Mouse (Mus musculus) midbrain, embryonic 16.5 days (tissue): Measurements from ENCODE around the gene Mthfsd. TPM values are rescaled to one million over a fixed set of nuclear protein-coding genes. Genes with fewer than 3 reads are reported as not detected.
A peak's percentile ranks its signal among the peaks of the same experiment; 100 is the strongest.
"Not testable (repeated sequence)": the region's sequence is repeated elsewhere in the genome, so short reads cannot be mapped to it uniquely, and the experiment has no call there.

ENCODE experiments used
- ATAC-seq: fragments of 200-750 bp; cut with Nextera tagmentation; 2 replicates; pipeline ENCODE4 v1.8.0; 2017; ENCODE audit warnings: moderate TSS enrichment
- H3K27ac ChIP-seq: fragments of 300-500 bp; sonication (generic); 2 replicates; pipeline ENCODE4 v1.5.1; 2014; ENCODE audit warnings: mild to moderate bottlenecking, low read length, mixed read lengths
- H3K27me3 ChIP-seq: fragments of 300-500 bp; sonication (generic); 2 replicates; pipeline ENCODE4 v1.6.1; 2014; ENCODE audit warnings: low read depth, low read length, mixed read lengths; ENCODE audit not compliant: control insufficient read depth, insufficient read depth
- H3K36me3 ChIP-seq: fragments of 300-500 bp; sonication (generic); 2 replicates; pipeline ENCODE4 v1.6.1; 2014; ENCODE audit warnings: mild to moderate bottlenecking, low read length, moderate library complexity, mixed read lengths; ENCODE audit not compliant: control insufficient read depth, insufficient read depth
- H3K4me1 ChIP-seq: fragments of 300-500 bp; sonication (generic); 2 replicates; pipeline ENCODE4 v1.6.1; 2014; ENCODE audit warnings: mild to moderate bottlenecking, low read length, mixed read lengths; ENCODE audit not compliant: control insufficient read depth, insufficient read depth
- H3K4me2 ChIP-seq: fragments of 300-500 bp; sonication (generic); 2 replicates; pipeline ENCODE4 v1.6.1; 2014; ENCODE audit warnings: mild to moderate bottlenecking, low read length, mixed read lengths
- H3K4me3 ChIP-seq: fragments of 300-500 bp; sonication (generic); 2 replicates; pipeline ENCODE4 v1.5.1; 2014; ENCODE audit warnings: low read depth, mild to moderate bottlenecking, low read length, moderate library complexity, mixed read lengths
- H3K9ac ChIP-seq: fragments of 300-500 bp; sonication (generic); 2 replicates; pipeline ENCODE4 v1.6.1; 2014; ENCODE audit warnings: low read depth, low read length, mixed read lengths
- H3K9me3 ChIP-seq: fragments of 300-500 bp; sonication (generic); replicated peaks from 2 replicates; pipeline ENCODE4 v1.6.1; 2014; ENCODE audit warnings: mild to moderate bottlenecking, low read length, mixed read lengths; ENCODE audit not compliant: control insufficient read depth, poor library complexity, severe bottlenecking
- WGBS: fragments of 180-500 bp; shearing (Covaris S2); extraction: QIAGEN DNeasy Blood & Tissue Kit; methylation state at CpG from one replicate; pipeline ENCODE4 v1.1.7; 2014; 5-methylcytosine and 5-hydroxymethylcytosine counted together
- polyA plus RNA-seq: library from polyadenylated mRNA; unstranded; fragments of >200 nt; fragmentation: Nextera tagmentation; extraction: Ambion mirVana; gene quantifications from 2 replicates; pipeline ENCODE4 v1.2.1, GENCODE M21; 2015

Gene Mthfsd
- 52.3 and 53.0 TPM in 2 replicates for polyA plus RNA-seq

DNA sequence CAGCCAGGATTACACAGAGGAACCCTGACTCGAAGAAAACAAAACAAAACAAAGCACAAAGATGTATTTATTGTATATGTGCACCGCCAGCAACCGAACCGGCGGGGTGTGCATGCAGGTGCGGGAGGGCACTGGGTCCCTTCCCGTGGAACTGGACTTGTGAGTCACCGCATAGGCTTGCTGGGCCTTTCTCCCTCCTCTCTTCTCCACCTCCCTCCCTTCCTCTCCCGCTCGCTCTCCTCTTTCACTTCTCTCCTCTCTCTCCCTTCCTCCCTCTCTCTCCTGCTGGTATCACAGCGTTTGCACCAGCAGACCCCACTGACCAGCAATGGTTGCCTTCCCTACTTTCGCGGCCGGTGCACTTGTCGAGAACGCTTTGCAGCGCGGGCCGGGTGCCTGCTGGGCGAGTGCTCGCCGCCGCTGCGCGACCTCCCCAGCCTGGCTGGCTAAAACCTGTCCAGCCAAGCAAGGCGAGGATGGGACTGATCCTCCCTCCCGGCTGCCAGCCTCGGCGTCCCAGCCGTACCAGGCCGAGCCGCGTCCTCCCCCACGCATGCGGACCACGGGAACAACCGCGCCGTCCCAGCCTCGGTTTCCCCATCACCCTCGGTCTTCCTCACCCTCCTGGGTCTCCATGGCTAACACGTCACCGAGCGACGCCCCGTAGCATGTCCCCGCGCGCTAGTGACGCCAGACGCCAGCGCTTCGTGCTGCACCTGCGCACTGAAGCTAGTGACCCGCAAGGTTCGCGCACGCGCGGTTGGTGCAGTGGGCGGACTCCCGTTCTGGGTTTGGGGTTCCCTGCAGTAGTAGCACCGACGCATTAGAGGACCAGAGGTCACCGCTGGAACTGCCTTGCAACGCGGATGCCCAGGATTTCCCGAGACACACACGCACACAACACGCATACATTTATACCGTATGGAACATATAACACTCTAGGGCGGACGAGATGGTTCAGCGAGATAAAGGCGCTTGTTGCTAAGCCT is at the start of gene Mthfsd:
Mthfsd (minus strand) TSS at position 725 of the 989 bp plus-strand sequence.
- Histone ChIP-seq H3K36me3 (no peaks in the 10 kb centered on the region), H3K9ac (peak within 1 kb of the TSS; percentile 84), H3K4me2 (peak within 1 kb of the TSS; percentile 78), H3K9me3 (no peaks in the 10 kb centered on the region), H3K27me3 (peaks cover 12% of the 10 kb centered on the region), H3K27ac (peak within 1 kb of the TSS; percentile 69), H3K4me3 (peak within 1 kb of the TSS; percentile 63), H3K4me1 (peaks cover 12% of the 10 kb centered on the region)
- WGBS = 1% methylated on average over 75 of the region's 75 CpGs
- ATAC-seq = peak; percentile 94

GRCm38 (mm10) chr8:121156990-121157491 is 48.8 kb upstream of the Mthfsd start:
- H3K36me3 ChIP-seq = no peaks in the 10 kb centered on the region
- no peaks in the 10 kb centered on the region for H3K4me1 ChIP-seq
- WGBS = 93% methylated on average over 7 of the region's 7 CpGs
- H3K9ac ChIP-seq = no peak overlapping the region
- H3K9me3 ChIP-seq = no peaks in the 10 kb centered on the region
- H3K27me3 ChIP-seq = no peaks in the 10 kb centered on the region
- no peak overlapping the region for H3K4me3 ChIP-seq
- no peak overlapping the region for H3K27ac ChIP-seq
- no peak overlapping the region for H3K4me2 ChIP-seq
- ATAC-seq = no peak

DNA sequence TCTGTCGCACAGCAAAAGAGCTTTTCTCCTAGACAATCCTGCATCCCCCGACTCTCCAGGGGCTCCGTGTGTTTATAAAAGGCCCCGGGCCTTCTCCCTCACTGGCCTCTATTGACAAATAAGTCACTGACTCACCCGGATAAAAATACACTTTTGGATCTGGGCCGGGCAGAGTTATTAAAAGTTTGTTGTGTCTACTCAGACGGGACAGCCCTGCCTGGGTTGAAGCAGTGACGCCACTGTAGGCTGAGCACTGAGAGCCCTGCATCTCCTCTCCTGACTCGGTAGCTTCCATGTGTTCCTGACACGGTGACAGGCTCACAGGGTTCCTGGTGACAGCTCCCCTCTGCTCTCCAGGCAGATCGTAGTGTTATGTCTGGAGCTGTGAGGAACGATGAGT is 44.2 kb upstream of the Mthfsd start:
- no peaks in the 10 kb centered on the region for H3K9me3 ChIP-seq

GRCm38 (mm10) chr8:121148573-121149083 is 40.4 kb upstream of the Mthfsd start:
- ATAC-seq = no peak
- H3K4me2 ChIP-seq = no peak overlapping the region
- no peak overlapping the region for H3K9ac ChIP-seq

More for the DNA sequence above, 44.2 kb upstream of the Mthfsd start:
- H3K4me3 ChIP-seq = no peak overlapping the region
- no peaks in the 10 kb centered on the region for H3K4me1 ChIP-seq
- 70% methylated on average over 12 of the region's 12 CpGs for WGBS
- H3K4me2 ChIP-seq = no peak overlapping the region
- no peaks in the 10 kb centered on the region; the same call in 1 of the 2 replicates for H3K27me3 ChIP-seq
- no peak overlapping the region for H3K27ac ChIP-seq
- no peak overlapping the region for H3K9ac ChIP-seq
- ATAC-seq = no peak
- no peaks in the 10 kb centered on the region for H3K36me3 ChIP-seq

GRCm38 (mm10) chr8:121145457-121146134 is 37.4 kb upstream of the Mthfsd start:
- H3K9ac ChIP-seq, H3K4me3 ChIP-seq, ATAC-seq, H3K9me3 ChIP-seq, H3K4me2 ChIP-seq, H3K4me1 ChIP-seq, H3K36me3 ChIP-seq, H3K27me3 ChIP-seq, H3K27ac ChIP-seq: not testable (repeated sequence)
- 68% methylated on average over 4 of the region's 6 CpGs for WGBS

More at GRCm38 (mm10) chr8:121148573-121149083, 40.4 kb upstream of the Mthfsd start:
- Histone ChIP-seq H3K4me3 (no peak overlapping the region), H3K27ac (no peak overlapping the region), H3K4me1 (no peaks in the 10 kb centered on the region), H3K27me3 (no peaks in the 10 kb centered on the region; the same call in 1 of the 2 replicates), H3K9me3 (no peaks in the 10 kb centered on the region), H3K36me3 (no peaks in the 10 kb centered on the region)
- WGBS = 51% methylated on average over 8 of the region's 8 CpGs

GRCm38 (mm10) chr8:121136856-121137255 is 28.7 kb upstream of the Mthfsd start:
- no peak overlapping the region for H3K27ac ChIP-seq
- H3K9ac ChIP-seq = no peak overlapping the region
- H3K4me2 ChIP-seq = no peak overlapping the region
- H3K27me3 ChIP-seq = peaks cover 19% of the 10 kb centered on the region
- no peak overlapping the region for H3K4me3 ChIP-seq
- H3K4me1 ChIP-seq = no peaks in the 10 kb centered on the region
- H3K36me3 ChIP-seq = no peaks in the 10 kb centered on the region
- 96% methylated on average over 6 of the region's 6 CpGs for WGBS
- no peak for ATAC-seq
- no peaks in the 10 kb centered on the region; the same call in 1 of the 2 replicates for H3K9me3 ChIP-seq

DNA sequence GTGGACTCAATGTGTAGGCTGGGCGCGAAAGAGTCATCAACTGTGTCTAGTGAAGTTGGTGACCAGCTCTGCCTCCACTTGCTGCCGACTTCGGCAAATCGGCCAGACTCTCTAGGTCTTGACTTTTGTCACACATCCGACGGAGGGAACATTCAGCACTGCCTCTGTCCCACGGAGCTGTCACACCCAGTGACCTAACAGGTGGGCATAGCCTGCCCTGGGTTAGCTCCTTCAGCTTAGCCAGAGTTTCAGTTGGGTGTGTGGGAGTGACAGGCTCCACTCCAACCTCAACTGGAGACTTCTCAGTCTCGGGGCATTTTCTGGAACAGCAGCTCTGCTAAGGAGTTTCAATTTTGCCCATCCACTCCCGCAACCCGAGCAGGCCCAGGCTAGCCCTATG is 26.3 kb upstream of the Mthfsd start:
- no peak for ATAC-seq
- Histone ChIP-seq H3K36me3 (no peaks in the 10 kb centered on the region), H3K9ac (no peak overlapping the region), H3K27me3 (peaks cover 35% of the 10 kb centered on the region), H3K4me1 (no peaks in the 10 kb centered on the region), H3K4me3 (no peak overlapping the region), H3K9me3 (no peaks in the 10 kb centered on the region; the same call in 1 of the 2 replicates), H3K4me2 (no peak overlapping the region), H3K27ac (no peak overlapping the region)
- WGBS = 87% methylated on average over 11 of the region's 11 CpGs

DNA sequence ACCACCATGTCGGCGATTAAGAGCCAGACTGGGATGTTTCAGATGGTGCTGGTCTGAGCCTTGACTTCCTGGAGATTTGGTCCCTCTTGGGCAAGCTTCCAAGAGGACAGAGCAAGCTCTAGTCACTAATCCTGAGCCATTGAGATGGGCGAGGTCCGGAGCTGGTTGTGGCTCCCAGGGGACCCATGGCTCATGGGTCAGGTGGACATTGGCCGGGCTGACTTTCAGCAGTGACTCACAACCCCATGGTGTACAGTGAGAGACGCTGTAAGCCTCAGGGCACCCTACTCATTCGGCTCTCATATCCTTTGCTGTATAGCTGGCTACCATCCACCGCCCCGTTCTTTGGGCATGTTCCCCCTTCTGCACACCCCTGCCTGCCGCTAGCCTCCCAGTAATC is 25.9 kb upstream of the Mthfsd start:
- WGBS = 86% methylated on average over 10 of the region's 10 CpGs

More for the DNA sequence above, 25.9 kb upstream of the Mthfsd start:
- Histone ChIP-seq H3K36me3 (no peaks in the 10 kb centered on the region), H3K4me3 (no peak overlapping the region), H3K9ac (no peak overlapping the region), H3K4me1 (no peaks in the 10 kb centered on the region), H3K27ac (no peak overlapping the region), H3K27me3 (peaks cover 38% of the 10 kb centered on the region), H3K9me3 (no peaks in the 10 kb centered on the region; the same call in 1 of the 2 replicates), H3K4me2 (no peak overlapping the region)
- no peak for ATAC-seq
